Mouse (Mus musculus) intestine, embryonic 16.5 days (tissue): ENCODE measurements around the gene Cenpb. TPM values are rescaled to one million over a fixed set of nuclear protein-coding genes. Genes with fewer than 3 reads are reported as not detected.

ENCODE experiments used
- ATAC-seq: fragments of 200-750 bp; cut with Nextera tagmentation; 2 replicates; pipeline ENCODE4 v1.8.0; 2017; ENCODE audit warnings: moderate TSS enrichment, moderate library complexity
- H3K27ac ChIP-seq: fragments of 300-500 bp; sonication (generic); 2 replicates; pipeline ENCODE4 v1.5.1; 2014; ENCODE audit warnings: mild to moderate bottlenecking, low read length
- H3K27me3 ChIP-seq: fragments of 300-500 bp; sonication (generic); replicated peaks from 2 replicates; pipeline ENCODE4 v1.6.1; 2014; ENCODE audit warnings: low read length, control low read depth, mixed read lengths; ENCODE audit not compliant: control insufficient read depth, insufficient read depth
- H3K36me3 ChIP-seq: fragments of 300-500 bp; sonication (generic); 2 replicates; pipeline ENCODE4 v1.6.1; 2014; ENCODE audit warnings: low read length, control low read depth; ENCODE audit not compliant: control insufficient read depth, insufficient read depth
- H3K4me1 ChIP-seq: fragments of 300-500 bp; sonication (generic); 2 replicates; pipeline ENCODE4 v1.6.1; 2014; ENCODE audit warnings: low read length, control low read depth, mixed read lengths; ENCODE audit not compliant: control insufficient read depth, insufficient read depth
- H3K4me2 ChIP-seq: fragments of 300-500 bp; sonication (generic); 2 replicates; pipeline ENCODE4 v1.6.1; 2014; ENCODE audit warnings: low read depth, low read length, control low read depth
- H3K4me3 ChIP-seq: fragments of 300-500 bp; sonication (generic); 2 replicates; pipeline ENCODE4 v1.5.1; 2014; ENCODE audit warnings: mild to moderate bottlenecking, low read length
- H3K9ac ChIP-seq: fragments of 300-500 bp; sonication (generic); 2 replicates; pipeline ENCODE4 v1.6.1; 2014; ENCODE audit warnings: low read depth, low read length
- H3K9me3 ChIP-seq: fragments of 300-500 bp; sonication (generic); 2 replicates; pipeline ENCODE4 v1.6.1; 2016; ENCODE audit warnings: low read length, control low read depth; ENCODE audit not compliant: control insufficient read depth
- WGBS: fragments of 180-500 bp; shearing (Covaris S2); extraction: QIAGEN DNeasy Blood & Tissue Kit; methylation state at CpG from one replicate; pipeline ENCODE4 v1.1.7; 2014; 5-methylcytosine and 5-hydroxymethylcytosine counted together
- polyA plus RNA-seq: library from polyadenylated mRNA; unstranded; fragments of >200 nt; fragmentation: Nextera tagmentation; extraction: Ambion mirVana; gene quantifications from 2 replicates; pipeline ENCODE4 v1.2.1, GENCODE M21; 2015

The Cenpb gene
- polyA plus RNA-seq, 1 experiment from 2014 or later = 9.7 TPM

DNA sequence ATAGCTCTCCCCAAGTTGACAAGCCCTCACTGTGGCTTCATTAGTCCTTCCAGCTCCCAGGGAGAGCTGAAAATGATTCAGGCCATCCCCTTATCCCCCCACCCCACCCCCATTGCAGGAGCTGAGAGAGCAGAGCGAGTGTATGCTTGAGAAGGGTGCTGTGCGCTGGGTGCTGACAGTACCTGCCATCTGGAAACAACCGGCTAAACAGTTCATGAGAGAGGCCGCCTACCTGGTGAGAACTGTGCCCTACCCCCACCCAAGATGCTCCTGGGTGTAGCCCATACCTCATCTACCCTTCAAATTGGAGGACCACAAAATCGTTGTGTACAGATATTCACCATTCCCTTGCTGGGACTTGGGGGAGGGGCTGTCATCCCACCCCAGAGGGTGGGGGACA lies 40.6 kb downstream of the Cenpb start:
- H3K27me3 ChIP-seq = no peaks in the 10 kb centered on the region
- H3K36me3 ChIP-seq = 0 out of 2 replicates have a peak, but pooled peaks cover 6% of the 10 kb centered on the region

DNA sequence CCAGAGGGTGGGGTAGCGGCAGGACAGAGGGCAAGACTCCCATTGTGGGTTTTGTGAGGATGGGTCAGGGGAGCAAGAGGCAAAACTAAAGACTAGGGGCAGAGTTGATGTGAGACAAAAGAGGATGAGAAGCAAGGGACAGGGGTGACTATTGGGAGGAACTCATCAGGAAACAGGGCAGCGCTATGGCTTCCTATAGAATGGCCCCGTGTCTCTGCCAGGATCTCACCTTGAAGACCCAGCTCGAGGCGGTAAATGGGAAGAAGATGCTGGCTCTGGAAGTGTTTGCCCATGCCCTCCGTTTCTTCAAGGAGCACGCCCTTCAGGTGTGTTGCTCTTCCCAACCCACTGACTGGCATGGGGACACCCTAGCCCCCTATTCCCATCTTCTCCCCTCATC lies 41.1 kb downstream of the Cenpb start:
- no peak for ATAC-seq
- Histone ChIP-seq H3K4me2 (no peak overlapping the region), H3K4me1 (peaks cover 16% of the 10 kb centered on the region), H3K27ac (no peak overlapping the region), H3K27me3 (no peaks in the 10 kb centered on the region), H3K36me3 (0 out of 2 replicates have a peak, but pooled peaks cover 6% of the 10 kb centered on the region), H3K9ac (no peak overlapping the region), H3K9me3 (no peaks in the 10 kb centered on the region), H3K4me3 (no peak overlapping the region)
- WGBS = 95% methylated on average over 7 of the region's 7 CpGs

More for the DNA sequence above, 40.6 kb downstream of the Cenpb start:
- Histone ChIP-seq H3K4me1 (peaks cover 16% of the 10 kb centered on the region), H3K9me3 (no peaks in the 10 kb centered on the region), H3K27ac (no peak overlapping the region), H3K4me3 (no peak overlapping the region), H3K9ac (no peak overlapping the region), H3K4me2 (no peak overlapping the region)
- 92% methylated on average over 5 of the region's 5 CpGs for WGBS
- no peak for ATAC-seq

DNA sequence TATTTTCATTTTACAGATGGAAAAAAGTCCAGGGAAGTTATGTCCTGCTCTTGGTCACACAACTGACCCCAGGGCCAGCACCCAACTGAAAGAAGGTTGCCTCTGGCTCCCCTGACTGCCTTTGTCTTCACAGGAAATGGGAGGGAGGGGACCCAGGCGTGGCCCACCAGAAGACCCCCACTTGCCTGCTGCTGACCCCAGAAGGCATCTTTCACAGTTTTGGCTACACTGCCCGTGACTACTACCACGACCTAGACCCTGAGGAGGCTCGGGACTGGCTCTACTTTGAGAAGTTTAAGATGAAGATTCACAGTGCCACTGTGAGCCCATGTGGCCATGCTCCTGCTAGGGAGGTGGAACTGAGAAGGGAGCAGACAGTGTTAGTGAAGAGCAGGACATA lies 41.6 kb downstream of the Cenpb start:
- Histone ChIP-seq H3K27me3 (no peaks in the 10 kb centered on the region), H3K9me3 (no peaks in the 10 kb centered on the region), H3K36me3 (0 out of 2 replicates have a peak, but pooled peaks cover 3% of the 10 kb centered on the region), H3K4me1 (peaks cover 16% of the 10 kb centered on the region), H3K4me3 (no peak overlapping the region), H3K9ac (no peak overlapping the region), H3K27ac (no peak overlapping the region), H3K4me2 (no peak overlapping the region)
- 86% methylated on average over 4 of the region's 4 CpGs for WGBS
- ATAC-seq = no peak

DNA sequence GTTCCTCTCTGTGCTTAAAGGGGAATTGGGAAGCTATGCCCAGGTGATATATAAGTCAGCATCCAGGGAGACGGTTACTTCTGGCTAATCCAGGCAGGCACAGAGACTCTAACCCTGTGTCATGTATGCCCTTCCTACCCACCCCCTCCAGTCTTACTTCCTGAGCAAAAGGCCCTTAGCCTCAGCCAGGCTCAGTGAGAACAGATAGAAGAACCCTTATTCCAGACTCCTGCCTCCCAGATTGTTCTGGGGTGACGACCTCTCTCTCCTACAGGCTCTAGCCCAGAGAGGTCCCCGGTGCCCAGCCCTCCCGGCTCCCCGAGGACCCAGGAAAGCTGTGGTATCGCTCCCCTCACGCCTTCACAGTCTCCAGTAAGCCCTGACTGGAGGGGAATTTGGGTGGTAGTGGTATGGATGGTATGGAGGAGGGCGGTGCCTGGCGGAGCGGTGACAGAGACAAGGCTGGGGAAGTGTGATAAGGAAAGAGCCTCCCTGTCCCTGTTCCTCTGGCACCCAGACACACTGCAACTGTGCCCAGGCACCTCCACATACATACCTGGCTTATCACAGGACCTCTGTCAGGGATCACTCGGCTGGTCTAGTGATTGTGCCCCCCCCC lies 44.2 kb downstream of the Cenpb start:
- Histone ChIP-seq H3K9me3 (no peaks in the 10 kb centered on the region), H3K27ac (no peak overlapping the region), H3K9ac (no peak overlapping the region), H3K4me2 (no peak overlapping the region), H3K36me3 (no peaks in the 10 kb centered on the region), H3K4me1 (peaks cover 9% of the 10 kb centered on the region), H3K4me3 (no peak overlapping the region), H3K27me3 (no peaks in the 10 kb centered on the region)
- WGBS = 63% methylated on average over 11 of the region's 11 CpGs
- ATAC-seq = peak; percentile 77

DNA sequence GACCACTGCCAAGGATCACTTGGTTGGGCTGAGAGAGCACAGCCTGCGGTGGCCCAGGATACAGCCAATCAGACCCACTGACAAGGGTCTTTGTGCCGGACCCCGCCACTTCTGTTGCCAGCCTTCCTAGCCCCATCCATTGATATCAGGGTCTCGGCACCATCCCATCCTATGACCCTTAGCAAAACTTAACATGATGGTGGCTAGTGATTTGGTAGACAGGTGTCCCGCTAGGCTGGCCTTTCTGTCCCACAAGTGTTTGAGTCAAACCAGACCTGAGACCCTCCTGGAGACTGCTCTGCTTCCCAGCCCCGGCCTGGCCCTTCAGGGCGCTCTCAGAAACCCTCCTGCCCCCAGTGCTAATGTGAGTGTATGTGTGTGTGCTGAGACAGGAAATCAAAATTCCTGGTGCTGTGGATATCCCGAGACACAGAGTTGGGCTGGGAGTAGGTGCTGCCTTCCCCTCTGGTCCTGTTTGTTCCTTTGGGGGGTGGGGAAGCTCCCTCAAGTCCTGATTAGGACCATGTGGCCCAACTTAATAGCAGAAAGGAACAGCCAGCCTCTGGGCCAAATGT lies 45.0 kb downstream of the Cenpb start:
- H3K27me3 ChIP-seq = no peaks in the 10 kb centered on the region
- H3K36me3 ChIP-seq = no peaks in the 10 kb centered on the region
- peaks cover 7% of the 10 kb centered on the region for H3K4me1 ChIP-seq
- H3K4me3 ChIP-seq = no peak overlapping the region
- H3K27ac ChIP-seq = 0 out of 2 replicates have a peak overlapping the region, but pooled peaks have one; percentile 30
- no peak overlapping the region for H3K4me2 ChIP-seq
- WGBS = 86% methylated on average over 8 of the region's 8 CpGs
- no peaks in the 10 kb centered on the region for H3K9me3 ChIP-seq
- H3K9ac ChIP-seq = no peak overlapping the region
- no peak for ATAC-seq

DNA sequence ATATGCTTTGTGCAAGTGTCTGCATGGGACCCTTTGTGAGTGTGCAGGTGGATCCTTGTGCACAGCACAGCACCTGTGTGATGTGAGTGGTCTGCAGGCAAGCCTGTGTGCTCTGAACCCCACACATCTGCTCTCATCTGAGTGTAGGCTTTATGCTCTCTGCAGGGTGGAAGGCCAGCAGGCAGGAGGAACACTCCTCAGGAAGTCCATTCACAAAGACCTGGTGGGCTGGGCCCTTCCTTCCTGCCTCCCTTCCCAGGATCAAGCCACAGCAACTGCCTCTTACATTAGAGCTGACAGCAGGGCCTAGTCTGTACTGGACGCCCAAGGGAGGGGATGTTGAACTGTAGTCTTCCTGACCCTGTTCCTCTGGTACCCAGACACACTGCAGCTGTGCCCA lies 45.5 kb downstream of the Cenpb start:
- no peak for ATAC-seq
- Histone ChIP-seq H3K36me3 (no peaks in the 10 kb centered on the region), H3K4me1 (peaks cover 2% of the 10 kb centered on the region), H3K9me3 (no peaks in the 10 kb centered on the region), H3K27ac (0 out of 2 replicates have a peak overlapping the region, but pooled peaks have one; percentile 30), H3K9ac (no peak overlapping the region), H3K4me2 (no peak overlapping the region), H3K4me3 (no peak overlapping the region), H3K27me3 (no peaks in the 10 kb centered on the region)
- 42% methylated on average over 1 of the region's 1 CpGs for WGBS

DNA sequence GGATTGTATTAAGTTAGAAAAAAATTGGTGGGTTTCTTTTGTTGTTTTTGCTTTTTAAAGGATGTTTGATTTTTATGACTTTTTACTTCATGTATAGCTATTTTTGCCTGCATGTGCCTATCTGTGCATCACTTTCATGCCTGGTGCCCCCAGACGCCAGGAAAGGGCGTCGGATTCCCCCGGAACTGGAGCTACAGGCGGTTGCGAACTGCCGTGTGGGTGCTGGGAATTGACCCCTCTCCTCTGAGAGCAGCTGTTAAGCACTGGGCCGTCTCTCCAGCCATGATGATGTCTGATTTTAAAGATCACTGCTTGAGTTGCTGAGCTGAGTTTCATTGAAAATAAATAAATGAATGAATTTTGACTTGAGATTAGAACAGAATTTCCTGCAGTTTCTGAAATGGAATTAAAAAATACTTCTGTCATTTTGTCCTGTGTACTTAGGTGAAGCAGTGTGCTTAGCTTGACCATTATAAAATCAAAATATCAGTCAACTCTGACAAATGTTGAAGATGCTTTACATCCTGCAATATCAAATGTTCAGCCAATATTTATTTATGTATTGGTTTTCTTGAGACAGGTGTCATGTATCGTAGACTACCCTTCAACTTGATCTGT lies 46.8 kb downstream of the Cenpb start, which contains the start of gene Gm11037:
Gene Gm11037 (plus strand): TSS at position 568 of the 618 bp plus-strand sequence.
- no peak within 1 kb of the TSS for H3K9ac ChIP-seq

DNA sequence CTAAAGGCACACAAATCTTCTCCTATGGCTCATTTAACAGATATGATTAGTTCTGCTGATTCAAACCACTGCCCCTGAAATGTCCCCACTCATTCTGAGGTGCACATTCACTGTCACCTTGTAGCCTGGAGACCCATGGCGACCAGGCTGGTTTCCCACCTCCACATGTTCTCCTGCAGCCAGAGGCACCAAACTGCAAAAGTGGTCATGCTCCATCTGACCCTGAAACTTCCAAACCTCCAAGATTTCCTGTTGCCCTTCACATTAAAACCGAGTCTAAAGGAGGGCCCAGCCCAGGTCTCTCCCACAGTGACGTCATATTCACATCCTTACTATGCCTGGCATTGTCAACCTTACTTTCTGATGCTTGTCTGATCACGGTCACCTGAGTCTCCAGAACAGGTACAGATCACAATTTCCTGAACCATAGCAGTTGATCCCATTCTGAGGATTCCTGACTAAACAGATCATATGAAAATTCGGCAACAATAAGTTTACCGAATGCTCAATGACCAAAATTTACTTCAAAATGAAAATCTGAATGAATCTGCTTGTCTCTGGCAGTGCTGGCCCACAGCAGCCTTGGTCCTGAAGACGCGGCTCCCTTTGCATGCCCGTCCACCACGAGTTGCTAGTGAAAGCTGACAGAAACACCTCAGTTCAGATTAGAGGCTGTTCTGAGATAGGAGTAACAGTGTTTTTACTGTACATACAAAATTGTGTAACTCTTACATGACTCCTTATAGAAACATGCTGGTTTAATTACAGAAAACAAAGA lies 47.6 kb downstream of the Cenpb start:
- 84% methylated on average over 10 of the region's 10 CpGs for WGBS
- ATAC-seq = no peak
- Histone ChIP-seq H3K4me2 (no peak overlapping the region), H3K9me3 (no peaks in the 10 kb centered on the region), H3K4me1 (peaks cover 15% of the 10 kb centered on the region), H3K27ac (no peak overlapping the region), H3K9ac (no peak overlapping the region), H3K36me3 (no peaks in the 10 kb centered on the region), H3K27me3 (no peaks in the 10 kb centered on the region), H3K4me3 (no peak overlapping the region)

More for the DNA sequence above, 46.8 kb downstream of the Cenpb start, which contains the start of gene Gm11037:
- ATAC-seq = no peak
- Histone ChIP-seq H3K9me3 (no peaks in the 10 kb centered on the region), H3K4me3 (no peak within 1 kb of the TSS), H3K4me2 (no peak within 1 kb of the TSS), H3K4me1 (peaks cover 11% of the 10 kb centered on the region; the same call in 1 of the 2 replicates), H3K36me3 (no peaks in the 10 kb centered on the region), H3K27ac (no peak within 1 kb of the TSS), H3K27me3 (no peaks in the 10 kb centered on the region)
- WGBS = 87% methylated on average over 9 of the region's 9 CpGs

DNA sequence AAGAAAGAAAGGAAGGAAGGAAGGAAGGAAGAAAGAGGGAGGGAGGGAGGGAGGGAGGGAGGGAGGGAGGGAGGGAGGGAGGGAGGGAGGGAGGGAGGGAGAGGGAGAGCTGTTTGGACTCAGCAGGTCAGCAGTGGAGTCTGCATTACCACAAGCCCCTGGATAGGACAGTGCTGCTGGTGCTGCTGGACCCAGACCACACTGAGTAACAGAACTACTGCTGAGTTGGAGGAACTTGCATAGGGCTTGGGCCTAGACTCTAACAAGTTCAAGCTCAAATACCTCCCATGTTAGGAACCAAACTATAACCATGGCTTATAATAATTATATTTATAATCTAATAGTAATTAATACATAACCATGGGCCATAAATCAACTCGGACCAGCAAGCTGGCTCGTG lies 49.0 kb downstream of the Cenpb start:
- H3K9ac ChIP-seq = no peak overlapping the region
- H3K4me2 ChIP-seq = no peak overlapping the region
- no peaks in the 10 kb centered on the region for H3K36me3 ChIP-seq
- H3K27me3 ChIP-seq = no peaks in the 10 kb centered on the region
- H3K4me1 ChIP-seq = peaks cover 25% of the 10 kb centered on the region
- H3K27ac ChIP-seq = no peak overlapping the region
- no peaks in the 10 kb centered on the region for H3K9me3 ChIP-seq
- 61% methylated on average over 2 of the region's 2 CpGs for WGBS
- ATAC-seq = no peak
- H3K4me3 ChIP-seq = no peak overlapping the region
